Mouse (Mus musculus): ENCODE results near the gene Secisbp2.

DNA sequence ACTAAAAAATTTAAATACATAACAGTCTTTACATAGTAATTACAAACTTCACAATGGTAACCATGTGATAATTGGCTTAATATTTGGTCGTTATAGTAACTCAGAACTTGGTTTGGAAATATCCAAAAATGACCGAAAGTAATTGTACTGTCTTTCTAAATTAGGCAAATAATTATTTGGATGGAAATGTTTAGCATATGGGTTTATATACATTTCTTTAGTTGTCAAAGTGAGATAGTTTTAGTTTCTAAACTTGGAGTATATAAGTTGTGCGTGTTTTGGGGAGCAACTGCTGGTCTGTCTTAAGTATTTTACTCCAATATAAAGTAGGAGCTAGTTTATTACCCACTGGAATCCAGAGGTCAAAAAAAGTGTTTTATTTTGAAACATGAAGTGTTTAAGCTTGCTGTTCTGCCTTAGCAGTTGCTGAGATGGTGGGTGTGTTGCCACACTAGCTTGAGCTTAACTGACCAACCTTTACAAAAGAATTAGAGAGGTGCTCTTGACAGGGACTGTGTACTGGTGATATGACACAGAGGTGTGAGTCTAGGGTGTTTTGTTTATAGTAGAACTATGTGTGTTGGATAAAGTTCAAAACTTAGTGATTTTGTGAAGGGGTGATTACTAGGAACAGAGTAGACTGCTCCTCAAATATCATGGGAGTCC lies 5.0 kb upstream of the Secisbp2 start:
- TF ChIP-seq MAFK (IDR thresholded peaks at IDR 0.05; ENCODE audit: insufficient read depth, low read depth, low read length) (no peak), ZNF384 (IDR thresholded peaks at IDR 0.05; ENCODE audit: low read depth, low read length) (no peak)

Data from ES-E14 (cell line).